9 mouse cellular contexts compared by ENCODE assay signal in genomic region chr9:107357651-107358050, GRCm38 (mm10). TPM values are rescaled to one million over a fixed set of nuclear protein-coding genes. Genes with fewer than 3 reads are reported as not detected.
A peak's percentile ranks its signal among the peaks of the same experiment; 100 is the strongest.
DNase-seq lines count a peak whose midpoint lies in the region; ATAC-seq and TF ChIP-seq lines count a peak whose summit lies in the region.
"Had no signal": no experiment of that assay in that cellular context is flagged by ENCODE, and none has a peak within 500 bp of the region (broad histone marks: within the 10 kb centered on the region; RNA-seq: fewer than 3 reads in every experiment).

No protein-coding gene starts in this region.

- peak; percentile 60 for DNase-seq in ovary, postnatal 10 days (ENCODE audit: low spot score)
- no peak for DNase-seq in ovary, adult 18-20 months (ENCODE audit: low spot score)
- DNase-seq in cerebellum, adult 8-10 months = peak; percentile 93
- peak; percentile 65 to 82 for DNase-seq in kidney, postnatal 25 days
- DNase-seq in lung, adult 18-20 months = peak; percentile 56 to 60
- peak; percentile 71 for DNase-seq in thymus, adult 2 months

- H3K4me1 ChIP-seq in neural tube, embryonic 15.5 days = 0 out of 2 replicates have a peak, but pooled peaks cover 4% of the 10 kb centered on the region
- H3K4me1 ChIP-seq in thymus, adult 2 months (replicated peaks; ENCODE audit: control insufficient read depth, insufficient read depth, low read length) = no peaks in the 10 kb centered on the region

- no peaks in the 10 kb centered on the region for H3K9me3 ChIP-seq in neural tube, embryonic 15.5 days (replicated peaks)

- H3K9ac ChIP-seq in neural tube, embryonic 15.5 days (replicated peaks) = no peak overlapping the region

- H3K36me3 ChIP-seq in neural tube, embryonic 15.5 days = no peaks in the 10 kb centered on the region
- no peaks in the 10 kb centered on the region for H3K36me3 ChIP-seq in thymus, adult 2 months (ENCODE audit: control insufficient read depth, insufficient read depth, low read length)

- H3K27me3 ChIP-seq in neural tube, embryonic 15.5 days (replicated peaks) = peaks cover 9% of the 10 kb centered on the region
- no peaks in the 10 kb centered on the region for H3K27me3 ChIP-seq in thymus, adult 2 months (ENCODE audit: control insufficient read depth, insufficient read depth, low read length)

- no peak overlapping the region for H3K4me3 ChIP-seq in neural tube, embryonic 15.5 days (replicated peaks)
- H3K4me3 ChIP-seq in thymus, adult 2 months (ENCODE audit: control insufficient read depth, insufficient read depth, low read length) = no peak overlapping the region
- H3K4me3 ChIP-seq: erythroblast, embryonic 14.5 days had no signal

- no peak for TF ChIP-seq POLR2A in thymus, adult 2 months (IDR thresholded peaks at IDR 0.05; ENCODE audit: control insufficient read depth, extremely low read depth, insufficient read depth, low read length, poor library complexity)

- no peak overlapping the region for H3K27ac ChIP-seq in neural tube, embryonic 15.5 days (replicated peaks)
- no peak overlapping the region for H3K27ac ChIP-seq in thymus, adult 2 months (ENCODE audit: control insufficient read depth, insufficient read depth, low read length)

- no peak overlapping the region for H3K4me2 ChIP-seq in neural tube, embryonic 15.5 days

- WGBS in neural tube, embryonic 15.5 days = 16% methylated on average over 5 of the region's 5 CpGs
- WGBS in thymus, adult 2 months = 35% methylated on average over 5 of the region's 5 CpGs

- peak; percentile 46; the same call in 1 of the 2 replicates for TF ChIP-seq CTCF in thymus, adult 2 months (IDR thresholded peaks at IDR 0.05; ENCODE audit: borderline replicate concordance, control insufficient read depth, extremely low read depth, insufficient read depth, low read length, poor library complexity)

- ATAC-seq in frontal cortex, adult (ENCODE audit: low TSS enrichment) = peak; percentile 51; the same call in 1 of the 2 replicates
- ATAC-seq in neural tube, embryonic 15.5 days (ENCODE audit: low FRiP score) = peak; percentile 42; the same call in 1 of the 2 replicates

RNA-seq across cellular contexts. Expression of gene 6430571L13Rik, which starts 17.2 kb away (rescaled TPM):
- 7.8 and 9.1 TPM in 2 replicates for polyA plus RNA-seq in neural tube, embryonic 15.5 days (2015; fragmentation: Nextera tagmentation; extraction: Ambion mirVana)
- 0.91 and 1.2 TPM in 2 replicates for polyA plus RNA-seq in thymus, adult 2 months (2012; rRNA removed)
- polyA plus RNA-seq: erythroblast, embryonic 14.5 days had no signal

RNA-seq across cellular contexts. Expression of gene Hemk1, which starts 19.5 kb away (rescaled TPM):
- 16.3 and 18.2 TPM in 2 replicates for polyA plus RNA-seq in neural tube, embryonic 15.5 days (2015; fragmentation: Nextera tagmentation; extraction: Ambion mirVana)
- 23.6 and 25.5 TPM in 2 replicates for polyA plus RNA-seq in thymus, adult 2 months (2012; rRNA removed)

RNA-seq across cellular contexts. Expression of gene Cacna2d2, which starts 41.8 kb away (rescaled TPM):
- 7.6 and 9.8 TPM in 2 replicates for polyA plus RNA-seq in neural tube, embryonic 15.5 days (2015; fragmentation: Nextera tagmentation; extraction: Ambion mirVana)
- 7.7 and 8.9 TPM in 2 replicates for polyA plus RNA-seq in thymus, adult 2 months (2012; rRNA removed)
- polyA plus RNA-seq: erythroblast, embryonic 14.5 days had no signal
